Mouse (Mus musculus) stomach, postnatal 0 days (tissue): ENCODE data around the gene Pdyn. TPM values are rescaled to one million over a fixed set of nuclear protein-coding genes. Genes with fewer than 3 reads are reported as not detected.

Experiments
- ATAC-seq: fragments of 200-750 bp; cut with Nextera tagmentation; 2 replicates; pipeline ENCODE4 v1.8.0; 2017; ENCODE audit not compliant: low FRiP score, low TSS enrichment
- DNase-seq: peaks from one replicate; pipeline ENCODE4 v3.0.0-alpha.2; 2016; ENCODE audit warnings: low spot score
- H3K27ac ChIP-seq: fragments of 300-500 bp; sonication (generic); replicated peaks from 2 replicates; pipeline ENCODE4 v1.5.1; 2014; ENCODE audit warnings: mild to moderate bottlenecking, control low read depth
- H3K27me3 ChIP-seq: fragments of 300-500 bp; sonication (generic); 2 replicates; pipeline ENCODE4 v1.6.1; 2014; ENCODE audit warnings: low read length; ENCODE audit not compliant: control insufficient read depth, insufficient read depth
- H3K36me3 ChIP-seq: fragments of 300-500 bp; sonication (generic); 2 replicates; pipeline ENCODE4 v1.6.1; 2014; ENCODE audit warnings: low read length, mixed read lengths; ENCODE audit not compliant: control insufficient read depth, insufficient read depth
- H3K4me1 ChIP-seq: fragments of 300-500 bp; sonication (generic); replicated peaks from 2 replicates; pipeline ENCODE4 v1.6.1; 2014; ENCODE audit warnings: antibody characterized with exemption; ENCODE audit not compliant: control insufficient read depth, insufficient read depth
- H3K4me2 ChIP-seq: fragments of 300-500 bp; sonication (generic); replicated peaks from 2 replicates; pipeline ENCODE4 v1.6.1; 2014; ENCODE audit warnings: low read depth, mild to moderate bottlenecking, control low read depth, moderate library complexity
- H3K4me3 ChIP-seq: fragments of 300-500 bp; sonication (generic); 2 replicates; pipeline ENCODE4 v1.5.1; 2014; ENCODE audit warnings: low read depth, low read length, control low read depth
- H3K9ac ChIP-seq: fragments of 300-500 bp; sonication (generic); 2 replicates; pipeline ENCODE4 v1.6.1; 2014; ENCODE audit warnings: mild to moderate bottlenecking, low read length, control low read depth, mixed read lengths
- H3K9me3 ChIP-seq: fragments of 300-500 bp; sonication (generic); 2 replicates; pipeline ENCODE4 v1.6.1; 2016; ENCODE audit warnings: low read length; ENCODE audit not compliant: control insufficient read depth
- CTCF ChIP-seq: IDR thresholded peaks from 2 replicates; pipeline ENCODE4 v1.5.1; 2016; ENCODE audit warnings: antibody characterized with exemption, low read depth, mild to moderate bottlenecking, moderate library complexity
- EP300 ChIP-seq: optimal IDR thresholded peaks from 2 replicates; pipeline ENCODE3; 2016; ENCODE audit warnings: antibody characterized with exemption
- WGBS: fragments of 180-500 bp; shearing (Covaris S2); extraction: QIAGEN DNeasy Blood & Tissue Kit; methylation state at CpG from one replicate; pipeline ENCODE4 v1.1.7; 2014; 5-methylcytosine and 5-hydroxymethylcytosine counted together
- polyA plus RNA-seq: library from polyadenylated mRNA; unstranded; fragments of >200 nt; fragmentation: Nextera tagmentation; extraction: Ambion mirVana; gene quantifications from 2 replicates; pipeline ENCODE4 v1.2.1, GENCODE M21; 2015

The Pdyn gene
- polyA plus RNA-seq: 0.08 and 0.11 TPM in 2 replicates

DNA sequence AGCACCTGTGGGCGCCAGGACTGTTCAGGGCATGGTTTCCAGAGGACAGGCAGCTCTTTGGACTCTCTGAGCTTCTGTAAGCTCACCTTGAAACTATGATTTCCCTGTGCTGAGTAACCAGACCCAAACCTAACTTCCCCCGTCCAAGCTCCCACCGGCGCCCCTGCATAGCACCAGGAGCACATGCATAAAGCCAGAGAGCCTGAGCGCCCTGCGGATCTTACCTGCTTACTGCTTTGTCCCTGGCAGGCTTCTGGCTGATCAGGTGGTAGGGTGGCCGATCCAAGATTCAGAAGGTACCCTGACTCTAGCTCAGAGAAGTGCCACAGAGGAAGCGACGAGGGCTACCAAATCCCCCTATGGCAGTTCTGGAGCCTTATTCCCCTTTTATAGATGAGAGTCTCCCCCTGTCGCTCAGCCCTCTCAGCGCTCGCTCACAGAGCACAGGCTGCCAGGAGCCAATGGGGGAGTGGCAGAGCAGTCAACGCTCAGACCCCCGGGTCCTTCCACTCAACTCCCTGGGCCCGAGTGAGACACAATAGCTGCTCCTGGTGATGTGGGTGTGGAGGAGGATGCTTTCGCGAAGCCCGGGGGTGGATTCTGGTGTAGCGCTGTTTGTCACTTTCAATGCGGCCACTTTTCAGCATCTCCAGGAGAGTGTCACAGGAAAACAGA is at the start of gene Pdyn:
TSS of gene Pdyn (minus strand) at position 361 of the 675 bp plus-strand sequence.
- no peaks in the 10 kb centered on the region for H3K9me3 ChIP-seq
- ATAC-seq: no peak
- DNase-seq: no peak
- no peaks in the 10 kb centered on the region for H3K36me3 ChIP-seq
- no peak within 1 kb of the TSS for H3K4me2 ChIP-seq
- no peaks in the 10 kb centered on the region for H3K4me1 ChIP-seq
- no peaks in the 10 kb centered on the region for H3K27me3 ChIP-seq
- no peak within 1 kb of the TSS for H3K4me3 ChIP-seq
- whole genome bisulfite sequencing: 9% methylated on average over 20 of the region's 20 CpGs
- TF ChIP-seq EP300 (no peak), CTCF (0 out of 2 replicates have a peak, but pooled peaks have one; percentile 9)
- no peak within 1 kb of the TSS for H3K9ac ChIP-seq
- no peak within 1 kb of the TSS for H3K27ac ChIP-seq

DNA sequence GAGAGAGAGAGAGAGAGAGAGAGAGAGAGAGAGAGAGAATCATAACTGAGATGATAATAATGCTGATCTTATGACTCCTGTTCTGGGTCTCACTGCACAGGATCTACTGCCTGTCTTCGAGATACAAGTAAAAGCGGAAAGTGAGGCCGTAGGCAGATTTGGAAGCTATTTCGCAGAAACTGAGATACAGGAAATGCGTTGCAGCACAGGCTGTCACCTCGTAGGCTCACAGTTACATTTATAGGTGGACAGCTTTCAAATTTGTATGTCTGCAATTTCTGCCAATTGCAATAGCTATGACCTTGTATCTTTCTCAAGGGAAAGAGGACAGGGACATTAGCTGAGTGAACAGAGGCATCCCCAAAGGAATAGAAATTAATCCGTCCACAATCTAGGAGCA is 42.4 kb upstream of the Pdyn start:
- TF ChIP-seq EP300 (no peak), CTCF (no peak)
- no peaks in the 10 kb centered on the region for H3K36me3 ChIP-seq
- no peak overlapping the region for H3K4me2 ChIP-seq
- no peaks in the 10 kb centered on the region for H3K9me3 ChIP-seq
- DNase-seq (no peak), ATAC-seq (no peak)
- 90% methylated on average over 7 of the region's 7 CpGs for WGBS
- H3K27me3 ChIP-seq: no peaks in the 10 kb centered on the region
- no peak overlapping the region for H3K9ac ChIP-seq
- H3K4me3 ChIP-seq: no peak overlapping the region
- no peak overlapping the region for H3K27ac ChIP-seq
- H3K4me1 ChIP-seq: no peaks in the 10 kb centered on the region

DNA sequence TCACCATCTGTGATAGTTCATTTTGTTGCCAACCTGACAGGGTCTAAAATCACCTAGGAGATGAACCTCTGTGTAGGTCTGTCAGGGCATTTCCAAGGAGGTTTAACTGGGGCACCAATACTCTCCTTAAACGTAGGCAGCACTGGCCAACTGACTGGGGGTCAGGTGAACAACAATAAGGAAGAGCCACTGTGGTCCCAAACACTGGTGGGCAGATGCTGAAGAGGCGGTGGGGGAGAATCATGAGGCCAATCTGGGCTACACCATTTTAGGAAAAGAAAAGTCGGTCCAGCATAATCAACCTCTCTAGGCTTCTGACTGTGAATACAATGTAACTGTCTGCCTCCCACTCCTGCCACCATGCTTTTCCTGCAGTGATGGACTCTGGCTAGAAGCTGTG is 40.9 kb upstream of the Pdyn start:
- H3K4me3 ChIP-seq: no peak overlapping the region
- no peaks in the 10 kb centered on the region for H3K4me1 ChIP-seq
- 88% methylated on average over 3 of the region's 3 CpGs for WGBS
- no peak for ATAC-seq
- TF ChIP-seq CTCF: no peak
- no peak for TF ChIP-seq EP300
- no peaks in the 10 kb centered on the region for H3K9me3 ChIP-seq
- DNase-seq: no peak
- no peaks in the 10 kb centered on the region for H3K27me3 ChIP-seq
- H3K9ac ChIP-seq: no peak overlapping the region
- no peak overlapping the region for H3K4me2 ChIP-seq
- no peaks in the 10 kb centered on the region for H3K36me3 ChIP-seq
- no peak overlapping the region for H3K27ac ChIP-seq

DNA sequence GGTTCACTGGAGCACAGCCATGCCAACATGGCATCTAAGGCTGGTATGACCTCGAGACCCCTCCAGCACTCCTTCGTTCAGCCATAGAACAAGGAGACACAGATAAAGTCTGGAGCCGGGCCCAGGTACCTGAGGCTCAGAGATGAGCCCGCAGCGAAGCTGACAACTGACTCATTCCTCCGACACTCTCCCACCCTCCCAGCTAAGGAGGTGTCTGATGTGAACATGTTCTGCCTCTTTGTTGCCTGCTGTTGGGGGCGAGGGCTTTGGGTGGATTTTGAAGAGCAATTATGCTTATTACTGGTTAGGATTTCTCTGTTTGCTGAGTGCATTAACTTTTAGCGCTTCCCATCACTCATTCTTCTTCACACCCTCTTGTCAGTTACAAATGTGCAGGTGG is 34.4 kb upstream of the Pdyn start:
- Histone ChIP-seq H3K9ac (no peak overlapping the region), H3K4me2 (no peak overlapping the region), H3K36me3 (no peaks in the 10 kb centered on the region), H3K27ac (no peak overlapping the region), H3K27me3 (no peaks in the 10 kb centered on the region), H3K9me3 (no peaks in the 10 kb centered on the region), H3K4me1 (no peaks in the 10 kb centered on the region), H3K4me3 (no peak overlapping the region)
- 58% methylated on average over 8 of the region's 8 CpGs for WGBS
- no peak for ATAC-seq
- TF ChIP-seq CTCF (no peak), EP300 (no peak)
- DNase-seq: no peak

DNA sequence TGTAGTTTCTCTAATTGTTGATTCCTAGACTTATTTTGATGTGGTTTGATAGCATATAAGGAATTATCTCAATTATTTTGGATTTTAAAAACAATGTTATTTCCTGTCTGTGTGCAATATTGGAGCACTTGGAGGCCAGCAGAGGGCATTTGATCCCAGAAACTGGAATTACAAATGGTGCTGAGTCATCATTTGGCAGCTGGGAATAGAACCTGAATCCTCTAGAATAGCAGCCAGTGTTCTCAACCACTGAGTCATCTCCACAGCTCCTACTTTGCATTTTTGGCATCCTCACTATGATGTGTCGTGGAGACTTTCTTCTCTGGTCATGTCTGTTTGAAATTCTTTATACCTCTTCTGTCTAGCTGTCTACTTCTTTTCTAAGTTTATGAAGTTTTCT is 30.0 kb upstream of the Pdyn start:
- H3K9me3 ChIP-seq: no peaks in the 10 kb centered on the region
- no peaks in the 10 kb centered on the region for H3K27me3 ChIP-seq
- TF ChIP-seq CTCF (peak; percentile 39), EP300 (no peak)
- H3K4me3 ChIP-seq: no peak overlapping the region
- no peaks in the 10 kb centered on the region for H3K36me3 ChIP-seq
- H3K4me1 ChIP-seq: no peaks in the 10 kb centered on the region
- no peak overlapping the region for H3K4me2 ChIP-seq
- no peak overlapping the region for H3K27ac ChIP-seq
- no peak overlapping the region for H3K9ac ChIP-seq
- ATAC-seq (no peak), DNase-seq (no peak)
- WGBS: 74% methylated on average over 1 of the region's 1 CpGs

GRCm38 (mm10) chr2:129715671-129716070 is 16.0 kb upstream of the Pdyn start:
- Histone ChIP-seq H3K36me3 (no peaks in the 10 kb centered on the region), H3K9me3 (no peaks in the 10 kb centered on the region), H3K27me3 (no peaks in the 10 kb centered on the region), H3K4me3 (no peak overlapping the region), H3K4me1 (no peaks in the 10 kb centered on the region), H3K9ac (no peak overlapping the region), H3K27ac (no peak overlapping the region), H3K4me2 (no peak overlapping the region)
- DNase-seq (peak; percentile 67), ATAC-seq (no peak)
- peak; percentile 88 for TF ChIP-seq CTCF
- TF ChIP-seq EP300: no peak
- 11% methylated on average over 10 of the region's 10 CpGs for WGBS
